Mouse (Mus musculus): ENCODE measurements at regions not wholly inside any gene's neighbourhood (a gene's known extent, or its start where the extent isn't known, plus 50 kb on each side); places are given as distances from the start of the nearest gene placed in this dataset.

GRCm38 (mm10) chr2:160208295-160208694 is 125.7 kb downstream of the Gm826 start:
- intact Hi-C loops (cut with DNase I), result no loop called here
- no peak for DNase-seq (ENCODE audit: low spot score)

DNA sequence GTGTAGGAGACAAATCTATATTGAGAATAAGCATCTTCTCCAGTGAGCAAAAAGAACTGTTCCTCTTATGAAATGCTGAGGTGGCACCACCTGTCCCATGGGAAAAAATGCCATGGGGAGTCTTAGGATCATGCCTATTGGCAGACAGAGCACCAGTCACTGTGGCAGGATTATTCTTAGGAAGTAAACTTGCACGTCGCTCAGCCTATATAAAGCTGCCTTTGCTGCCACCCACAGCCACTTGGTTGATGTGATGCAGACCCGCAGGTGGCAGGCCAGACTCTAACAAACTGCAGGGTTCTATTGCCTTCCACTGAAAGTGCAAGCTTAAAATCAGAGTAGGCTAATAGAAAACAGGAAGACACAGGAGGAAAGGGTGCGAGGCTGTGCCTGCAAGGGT is 126.7 kb downstream of the Gm826 start:
- intact Hi-C loops (cut with DNase I), result no loop called here

DNA sequence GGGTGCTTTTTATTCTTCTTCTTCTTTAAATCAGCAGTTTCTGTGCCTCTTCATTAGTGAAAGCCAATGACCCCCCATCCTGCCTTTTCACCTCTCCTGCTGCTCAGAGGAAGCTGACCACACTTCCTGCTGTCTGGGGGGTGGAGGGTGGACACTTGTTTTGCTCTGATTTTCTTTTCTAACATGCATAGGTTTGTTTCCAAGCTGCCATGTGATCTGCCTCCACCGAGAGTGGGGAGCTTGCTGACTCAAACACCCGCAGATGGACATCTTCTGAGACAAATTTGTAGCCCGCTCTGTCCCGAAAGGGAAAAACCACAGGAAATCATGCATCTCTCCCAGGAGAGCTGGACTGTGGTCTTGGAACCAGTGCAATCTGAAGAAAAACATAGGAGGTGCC is 141.3 kb downstream of the Gm826 start:
- DNase-seq (ENCODE audit: low spot score), result no peak
- intact Hi-C loops (cut with DNase I), result no loop called here

More for the DNA sequence above, 126.7 kb downstream of the Gm826 start:
- no peak for DNase-seq (ENCODE audit: low spot score)

DNA sequence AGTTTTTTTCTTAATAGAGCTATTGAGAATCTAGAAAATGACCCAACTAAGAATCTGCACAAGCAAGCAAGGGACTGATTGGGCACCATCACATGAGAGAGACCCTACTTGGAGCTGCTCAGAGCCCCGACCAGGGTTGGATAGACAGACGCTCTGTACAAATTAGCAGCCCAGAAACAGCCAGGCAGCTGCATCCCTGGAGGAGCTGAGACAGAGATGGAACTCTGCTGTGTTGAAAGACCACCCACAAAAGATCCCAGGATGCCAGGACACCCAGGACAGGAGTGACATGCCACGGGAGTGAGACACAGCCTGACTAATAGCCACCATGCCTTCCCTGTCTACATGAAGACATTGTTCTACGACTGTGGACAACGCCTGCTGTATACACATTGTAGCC is 147.9 kb downstream of the Gm826 start:
- no peak for DNase-seq (ENCODE audit: low spot score)
- intact Hi-C loops (cut with DNase I), result no loop called here

DNA sequence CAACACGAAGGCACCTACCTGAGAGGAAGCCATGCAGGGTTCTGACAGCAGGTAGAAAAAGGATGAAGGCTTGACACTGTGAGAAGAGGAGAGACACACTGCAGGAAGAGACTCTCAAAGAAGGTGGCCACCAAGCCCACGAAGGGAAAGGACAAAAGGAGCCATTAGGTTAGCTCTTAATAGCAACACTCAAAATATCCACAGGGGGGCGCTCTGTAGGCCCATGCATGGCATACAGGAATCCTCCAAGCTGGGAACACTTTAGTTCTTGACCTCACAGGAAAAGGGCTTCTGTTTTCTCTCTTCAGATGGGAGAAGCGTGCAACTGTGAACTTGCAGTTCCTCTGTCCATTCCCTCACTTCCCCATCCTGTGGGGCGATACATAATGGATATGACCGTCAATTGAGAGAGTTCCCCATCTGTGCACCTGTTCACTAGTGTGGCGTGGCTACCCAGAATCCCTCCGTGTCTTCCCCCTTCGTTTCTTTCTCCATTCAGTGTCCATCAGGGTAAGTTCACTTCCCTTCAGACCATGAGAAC is 162.9 kb downstream of the Gm826 start:
- intact Hi-C loops (cut with DNase I), result no loop called here
- DNase-seq (ENCODE audit: low spot score), result peak; percentile 8

GRCm38 (mm10) chr2:160158599-160159261 is 175.2 kb downstream of the Gm826 start:
- DNase-seq (ENCODE audit: low spot score), result no peak
- intact Hi-C loops (cut with DNase I), result no loop called here

- intact Hi-C loops (cut with DNase I), result no loop called here
- no peak for DNase-seq (ENCODE audit: low spot score)
Measured at GRCm38 (mm10) chr2:160153781-160154180, 180.2 kb downstream of the Gm826 start.

GRCm38 (mm10) chr2:160152101-160152500 is 181.9 kb downstream of the Gm826 start:
- intact Hi-C loops (cut with DNase I), result no loop called here
- DNase-seq (ENCODE audit: low spot score), result no peak

GRCm38 (mm10) chr2:160148936-160149335 is 185.0 kb downstream of the Gm826 start:
- intact Hi-C loops (cut with DNase I), result no loop called here
- no peak for DNase-seq (ENCODE audit: low spot score)

DNA sequence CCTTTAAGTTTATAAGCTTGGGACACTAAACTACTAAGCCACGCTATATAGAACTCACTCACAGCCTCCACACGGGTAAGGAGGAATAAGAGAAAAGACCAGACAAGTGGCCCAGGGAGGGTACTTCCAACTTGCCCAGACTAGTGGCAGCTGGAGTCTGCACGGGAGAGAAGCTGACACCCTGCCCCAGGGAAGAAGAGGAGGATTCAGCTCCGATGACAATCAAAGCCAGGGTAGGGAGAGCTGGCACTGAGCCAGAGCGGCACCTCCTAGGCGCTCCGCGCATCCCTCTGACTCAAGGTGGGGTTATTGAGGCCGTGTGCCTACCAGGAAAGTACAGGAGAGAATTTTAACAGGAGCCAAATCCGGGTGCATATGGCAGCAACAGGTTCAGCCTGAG is 185.4 kb downstream of the Gm826 start:
- no peak for DNase-seq (ENCODE audit: low spot score)
- intact Hi-C loops (cut with DNase I), result no loop called here

GRCm38 (mm10) chr2:160148031-160148430 is 185.9 kb downstream of the Gm826 start:
- DNase-seq (ENCODE audit: low spot score), result no peak
- intact Hi-C loops (cut with DNase I), result no loop called here

GRCm38 (mm10) chr2:160140166-160140740 is 193.7 kb downstream of the Gm826 start:
- intact Hi-C loops (cut with DNase I), result no loop called here

DNA sequence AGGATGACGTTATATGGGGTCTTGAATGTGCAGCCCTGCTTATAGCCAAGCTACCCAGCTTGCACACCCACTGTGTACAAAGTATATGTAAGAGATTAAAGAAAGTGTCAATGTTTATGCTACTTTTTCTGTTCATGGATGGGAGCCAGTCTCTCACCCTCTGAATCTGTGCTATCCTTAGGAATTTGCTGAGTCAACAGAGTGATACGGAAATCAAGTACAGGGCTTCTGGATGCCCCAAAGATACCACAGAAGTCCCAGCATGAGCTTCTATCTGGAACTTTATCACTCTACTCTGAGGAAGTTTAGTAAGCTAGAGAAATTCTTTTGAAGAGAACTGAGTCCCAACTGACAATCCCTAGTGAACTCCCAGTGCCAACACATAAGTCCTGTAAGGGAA is 195.9 kb downstream of the Gm826 start:
- intact Hi-C loops (cut with DNase I), result no loop called here
- no peak for DNase-seq (ENCODE audit: low spot score)

More at GRCm38 (mm10) chr2:160140166-160140740, 193.7 kb downstream of the Gm826 start:
- no peak for DNase-seq (ENCODE audit: low spot score)

GRCm38 (mm10) chr2:160131797-160132196 is 202.2 kb downstream of the Gm826 start:
- intact Hi-C loops (cut with DNase I), result no loop called here
- DNase-seq (ENCODE audit: low spot score), result no peak

DNA sequence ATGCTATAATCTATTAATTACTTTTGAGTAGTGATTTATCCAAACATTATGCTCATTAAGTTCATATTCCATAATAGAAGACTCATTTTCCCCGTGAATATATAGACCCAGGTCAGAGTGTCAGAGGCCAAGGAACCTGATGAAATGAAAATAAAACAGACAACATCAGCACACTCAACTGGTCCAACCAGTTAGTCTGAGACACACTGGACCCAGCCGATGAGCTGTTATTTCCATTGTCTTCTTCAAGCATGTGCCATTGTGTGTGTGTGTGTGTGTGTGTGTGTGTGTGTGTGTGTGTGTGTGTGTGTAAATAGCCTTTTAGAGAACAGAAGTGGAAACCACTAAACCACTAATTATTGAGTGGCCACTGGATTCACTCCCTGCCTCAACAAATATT is 202.6 kb downstream of the Gm826 start:
- DNase-seq (ENCODE audit: low spot score), result no peak
- intact Hi-C loops (cut with DNase I), result no loop called here

- intact Hi-C loops (cut with DNase I), result no loop called here
- no peak for DNase-seq (ENCODE audit: low spot score)
Measured at GRCm38 (mm10) chr2:160117148-160117547, 216.8 kb downstream of the Gm826 start.

DNA sequence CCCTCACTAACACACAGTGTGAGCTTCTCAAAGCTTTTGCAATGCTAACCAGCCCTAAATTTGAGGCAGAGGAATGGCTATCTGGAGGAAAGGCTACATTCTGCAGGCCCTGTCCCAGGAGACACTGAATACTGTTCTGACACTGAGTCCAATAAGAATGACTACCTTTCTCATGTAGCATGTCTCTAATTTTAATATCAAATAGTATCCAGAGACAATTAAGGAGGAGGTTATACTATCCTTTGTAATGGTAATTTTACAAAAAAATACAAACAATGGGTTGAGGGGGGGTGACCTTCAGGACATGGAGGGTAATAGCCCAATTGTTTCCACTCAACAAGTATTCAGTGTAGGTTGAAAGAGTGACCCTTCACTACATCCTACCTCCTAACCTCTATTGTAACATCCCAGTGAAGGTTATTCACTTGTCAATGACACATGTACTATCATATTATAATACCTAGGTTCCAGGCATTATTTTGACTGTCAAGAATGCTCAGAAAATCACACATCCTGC is 222.7 kb downstream of the Gm826 start:
- no peak for DNase-seq (ENCODE audit: low spot score)
- intact Hi-C loops (cut with DNase I), result no loop called here

DNA sequence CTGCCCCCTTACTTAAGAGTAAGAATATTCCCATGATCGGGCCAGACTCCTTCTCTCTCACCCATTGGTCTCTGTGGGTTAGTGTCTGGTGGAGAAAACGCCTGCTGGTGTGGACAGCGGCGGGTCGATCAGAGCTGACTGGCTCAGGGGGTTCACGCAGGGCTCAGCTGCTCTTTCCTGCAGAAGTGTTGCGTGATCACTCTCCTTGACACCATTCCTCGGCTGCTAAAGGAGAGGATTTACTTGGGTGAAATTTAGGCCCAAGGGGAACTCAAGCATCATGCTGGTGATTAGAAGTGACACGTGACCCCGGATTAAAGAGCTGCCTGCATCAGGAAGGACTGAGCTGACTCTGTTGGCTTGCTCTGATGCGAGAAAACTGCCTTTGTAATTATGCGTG is 240.9 kb downstream of the Gm826 start:
- DNase-seq (ENCODE audit: low spot score), result no peak
- intact Hi-C loops (cut with DNase I), result no loop called here

GRCm38 (mm10) chr2:160085999-160086398 is 248.0 kb downstream of the Gm826 start:
- no peak for DNase-seq (ENCODE audit: low spot score)

GRCm38 (mm10) chr2:160083674-160084073 is 250.3 kb downstream of the Gm826 start:
- intact Hi-C loops (cut with DNase I), result no loop called here
- DNase-seq (ENCODE audit: low spot score), result no peak

More at GRCm38 (mm10) chr2:160085999-160086398, 248.0 kb downstream of the Gm826 start:
- intact Hi-C loops (cut with DNase I), result no loop called here

DNA sequence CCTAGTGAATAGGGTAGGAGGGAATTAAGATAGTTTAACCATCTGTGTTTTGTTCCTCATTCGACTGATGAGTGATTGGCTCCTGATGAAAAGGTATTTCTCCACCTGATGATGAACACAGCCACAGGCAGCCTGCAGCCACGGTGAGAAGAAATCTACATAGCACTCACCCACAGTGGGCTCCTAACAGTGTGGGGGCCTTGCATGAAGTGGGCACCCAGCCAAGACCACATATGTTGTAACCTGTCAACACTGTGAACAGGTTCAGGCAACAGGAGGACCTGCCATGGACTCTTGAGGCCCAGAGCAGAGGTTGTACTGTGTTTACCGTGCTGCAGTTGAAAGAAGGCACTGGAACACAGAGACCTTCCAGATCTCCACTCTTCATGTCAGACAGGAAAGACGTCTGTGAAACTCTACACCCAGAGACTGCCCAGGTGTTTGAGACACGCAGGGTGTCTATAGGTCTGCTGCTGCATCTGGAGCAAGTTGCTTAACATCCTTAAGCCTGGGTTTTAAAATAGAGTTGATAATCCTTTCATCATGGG is 251.8 kb downstream of the Gm826 start:
- DNase-seq (ENCODE audit: low spot score), result no peak
- intact Hi-C loops (cut with DNase I), result no loop called here
